Mouse (Mus musculus): ENCODE data around the gene Naa60. TPM values are rescaled to one million over a fixed set of nuclear protein-coding genes. Genes with fewer than 3 reads are reported as not detected.
"Not testable (repeated sequence)": the region's sequence is repeated elsewhere in the genome, so short reads cannot be mapped to it uniquely, and the experiment has no call there.

The Naa60 gene
- 60.0 and 71.0 TPM in 2 replicates for polyA plus RNA-seq (2012; rRNA removed)

DNA sequence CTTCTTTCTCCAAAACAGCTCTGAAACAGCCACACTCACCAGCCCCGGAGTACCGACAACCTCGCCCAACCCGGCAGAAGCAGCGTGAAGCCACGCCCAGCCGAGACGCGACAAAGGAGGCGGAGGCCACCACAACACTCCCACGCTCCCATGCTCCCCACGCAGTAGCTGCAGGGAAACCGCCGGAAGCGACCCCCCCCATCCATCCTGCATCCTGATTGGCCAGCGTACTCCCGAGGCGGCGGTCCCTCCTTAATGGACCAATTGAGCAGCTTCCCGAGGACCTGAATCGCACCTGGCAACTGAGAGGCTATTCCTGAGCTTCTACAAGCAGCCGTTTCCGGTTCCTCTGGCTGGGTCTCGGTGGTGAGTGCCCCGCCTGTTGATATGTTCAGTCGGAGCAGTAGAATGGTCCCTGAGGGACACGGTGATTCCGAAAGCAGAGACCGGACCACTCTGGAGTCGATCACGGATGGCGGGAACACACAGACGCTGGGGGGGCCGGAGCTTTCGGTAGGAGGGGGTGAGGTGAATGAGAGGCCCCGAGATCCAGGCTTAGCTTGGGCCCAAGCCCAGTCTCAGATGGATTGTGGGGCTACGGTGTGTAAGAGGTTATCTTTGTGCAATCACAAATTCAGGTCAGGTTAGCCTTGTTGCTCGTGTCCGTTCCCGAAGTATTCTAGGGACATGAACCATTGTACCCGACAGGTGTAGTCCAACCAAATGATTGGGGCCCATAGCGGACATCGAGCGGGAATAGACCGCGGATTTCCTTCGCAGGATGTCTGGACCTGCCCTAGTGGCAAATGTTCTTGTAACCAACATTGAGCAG is at the start of gene Naa60:
Gene Naa60, plus strand, starts transcription at position 160 of the 832 bp plus-strand sequence.
- WGBS: 3% methylated on average over 47 of the region's 47 CpGs
- peak; percentile 75 for DNase-seq (ENCODE audit: low read depth, low spot score)

DNA sequence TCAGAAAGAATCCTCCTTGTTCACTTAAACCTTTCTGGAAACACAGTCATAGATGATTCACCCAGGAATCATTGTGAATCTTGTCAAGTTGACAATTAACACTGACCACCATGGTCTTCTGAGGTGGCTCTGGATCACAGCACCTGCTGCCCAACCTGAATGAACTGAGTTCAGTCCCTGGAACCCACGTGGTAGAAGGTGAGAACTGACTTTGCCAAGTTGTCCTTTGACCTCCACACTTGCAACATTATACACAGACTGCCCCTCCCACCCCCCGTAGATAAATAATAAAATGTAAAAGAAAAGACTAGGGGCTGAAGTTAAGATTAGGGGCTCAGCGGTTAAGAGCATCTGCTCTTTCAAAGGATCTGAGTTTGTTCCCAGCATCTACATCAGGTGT is 44.2 kb upstream of the Naa60 start:
- DNase-seq (ENCODE audit: low read depth, low spot score): no peak
- 38% methylated on average over 3 of the region's 3 CpGs for WGBS

DNA sequence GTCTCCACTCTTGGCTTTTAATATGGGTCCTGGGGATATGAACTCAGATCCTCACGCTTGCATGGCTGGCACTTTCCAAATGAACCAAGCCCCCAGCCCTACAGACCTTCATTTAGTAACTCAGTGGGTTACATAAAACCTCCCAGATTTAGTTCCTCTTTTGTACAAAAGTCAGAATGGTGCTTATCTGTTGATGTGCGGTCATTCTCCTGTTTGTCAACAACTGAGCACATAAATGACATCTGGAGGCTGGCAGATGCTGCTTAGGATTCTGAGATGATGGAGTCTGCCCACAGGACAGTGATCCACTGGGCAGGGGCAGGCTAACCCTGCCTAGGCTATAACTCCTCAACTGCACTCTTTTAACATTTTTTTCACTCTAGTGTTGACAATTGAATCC is 42.4 kb upstream of the Naa60 start:
- 75% methylated on average over 2 of the region's 2 CpGs for WGBS
- DNase-seq (ENCODE audit: low read depth, low spot score): no peak

DNA sequence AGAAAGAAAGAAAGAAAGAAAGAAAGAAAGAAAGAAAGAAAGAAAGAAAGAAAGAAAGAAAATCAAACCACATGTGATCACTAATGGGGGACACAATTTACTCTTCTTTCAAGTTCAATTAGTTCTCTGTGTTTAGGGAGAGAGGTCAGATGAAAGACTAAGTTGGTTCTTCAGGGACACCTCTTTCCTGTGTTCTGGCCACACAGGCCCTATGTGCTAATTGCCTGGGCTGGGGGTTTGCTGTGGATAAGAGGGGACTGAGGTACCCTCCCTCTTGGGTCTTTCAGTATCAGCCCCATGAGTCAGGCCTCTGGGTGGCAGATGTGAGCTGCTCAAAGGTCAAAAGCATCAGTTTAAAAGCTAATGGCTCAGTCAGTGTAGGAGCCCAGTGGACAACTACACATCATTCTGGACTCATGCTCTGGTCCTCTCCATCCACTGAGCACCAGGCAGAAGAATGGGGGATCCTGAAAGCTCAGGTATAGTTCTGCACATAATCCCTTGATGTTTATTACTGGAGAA is 41.5 kb upstream of the Naa60 start, which contains the start of gene Olfr15:
Gene Olfr15, plus strand, starts transcription at position 291 of the 522 bp plus-strand sequence.
- DNase-seq (ENCODE audit: low read depth, low spot score): no peak

DNA sequence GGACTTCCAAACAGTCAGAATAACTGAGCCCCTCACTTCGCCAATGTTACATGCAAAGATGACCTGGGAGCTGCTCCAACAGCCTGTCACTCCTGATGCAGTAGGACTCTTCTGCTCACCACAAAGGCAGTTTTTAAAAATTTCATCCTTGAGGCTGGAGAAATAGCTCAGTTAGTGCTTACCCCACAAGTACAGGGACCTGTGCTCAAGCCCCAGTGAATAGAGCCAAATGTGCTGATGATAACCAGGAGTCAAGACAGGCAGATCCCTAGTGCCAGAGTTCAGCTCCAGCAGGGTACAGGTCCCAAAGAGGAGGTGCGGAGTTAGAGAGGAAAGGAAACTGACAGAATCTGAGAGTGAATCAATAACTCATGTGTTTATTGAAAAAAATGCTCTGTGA is 36.7 kb upstream of the Naa60 start:
- DNase-seq (ENCODE audit: low read depth, low spot score): no peak
- WGBS: 74% methylated on average over 2 of the region's 2 CpGs

DNA sequence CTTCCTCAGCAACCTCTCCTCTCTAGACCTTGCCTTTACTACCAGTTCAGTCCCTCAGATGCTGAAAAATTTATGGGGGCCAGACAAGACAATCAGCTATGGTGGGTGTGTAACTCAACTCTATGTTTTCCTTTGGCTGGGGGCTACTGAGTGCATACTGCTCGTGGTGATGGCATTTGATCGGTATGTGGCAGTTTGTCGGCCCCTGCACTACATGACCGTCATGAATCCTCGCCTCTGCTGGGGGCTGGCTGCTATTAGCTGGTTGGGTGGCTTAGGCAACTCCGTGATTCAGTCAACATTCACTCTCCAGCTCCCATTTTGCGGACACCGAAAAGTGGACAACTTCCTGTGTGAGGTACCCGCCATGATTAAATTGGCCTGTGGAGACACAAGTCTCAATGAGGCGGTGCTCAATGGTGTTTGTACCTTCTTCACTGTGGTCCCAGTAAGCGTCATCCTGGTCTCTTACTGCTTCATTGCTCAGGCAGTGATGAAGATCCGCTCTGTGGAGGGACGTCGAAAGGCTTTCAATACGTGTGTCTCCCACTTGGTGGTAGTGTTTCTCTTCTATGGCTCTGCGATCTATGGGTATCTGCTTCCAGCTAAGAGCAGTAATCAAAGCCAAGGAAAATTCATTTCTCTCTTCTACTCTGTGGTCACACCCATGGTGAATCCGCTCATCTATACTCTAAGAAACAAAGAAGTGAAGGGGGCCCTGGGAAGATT is 32.9 kb upstream of the Naa60 start:
- 44% methylated on average over 17 of the region's 17 CpGs for WGBS
- DNase-seq (ENCODE audit: low read depth, low spot score): no peak

DNA sequence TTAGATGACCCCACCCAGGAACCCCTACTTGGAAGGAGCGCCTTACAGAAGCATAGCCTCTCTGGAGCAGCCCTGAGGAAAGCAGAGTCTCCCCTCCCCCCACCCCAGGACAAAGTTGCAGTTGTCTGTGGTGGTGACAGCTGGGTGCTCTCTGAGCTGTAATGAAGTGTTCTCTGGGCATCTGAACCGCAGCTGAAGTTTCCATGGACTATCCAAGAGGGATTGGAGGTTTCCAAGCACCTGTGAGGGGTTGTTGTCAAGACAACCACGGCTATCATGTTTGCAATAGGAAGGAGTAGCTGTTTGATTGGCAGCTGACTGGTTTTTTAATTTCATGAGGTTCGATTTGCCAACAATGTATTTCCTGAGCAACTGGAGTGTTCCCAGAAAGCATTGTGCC is 29.2 kb upstream of the Naa60 start:
- no peak for DNase-seq (ENCODE audit: low read depth, low spot score)
- 26% methylated on average over 4 of the region's 4 CpGs for WGBS

DNA sequence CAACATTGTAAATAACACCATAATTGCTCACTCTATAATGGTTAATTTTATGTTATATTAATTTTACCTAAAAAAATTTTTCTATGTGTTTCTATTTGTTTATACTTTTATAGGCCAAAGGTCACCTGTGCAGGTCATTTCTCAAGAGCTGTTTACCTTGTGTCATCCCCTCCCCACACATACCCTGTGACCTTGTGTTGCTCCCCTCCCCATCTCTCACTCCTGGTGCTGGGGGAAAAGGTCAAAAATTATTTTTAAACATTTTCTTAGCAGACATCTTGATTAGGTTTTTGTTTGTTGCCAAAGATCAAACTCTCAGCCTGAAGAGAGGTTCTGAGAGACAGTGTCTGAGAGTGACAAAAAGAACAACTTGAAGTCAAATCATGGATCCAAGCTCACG is 28.4 kb upstream of the Naa60 start:
- WGBS: 59% methylated on average over 1 of the region's 1 CpGs

DNA sequence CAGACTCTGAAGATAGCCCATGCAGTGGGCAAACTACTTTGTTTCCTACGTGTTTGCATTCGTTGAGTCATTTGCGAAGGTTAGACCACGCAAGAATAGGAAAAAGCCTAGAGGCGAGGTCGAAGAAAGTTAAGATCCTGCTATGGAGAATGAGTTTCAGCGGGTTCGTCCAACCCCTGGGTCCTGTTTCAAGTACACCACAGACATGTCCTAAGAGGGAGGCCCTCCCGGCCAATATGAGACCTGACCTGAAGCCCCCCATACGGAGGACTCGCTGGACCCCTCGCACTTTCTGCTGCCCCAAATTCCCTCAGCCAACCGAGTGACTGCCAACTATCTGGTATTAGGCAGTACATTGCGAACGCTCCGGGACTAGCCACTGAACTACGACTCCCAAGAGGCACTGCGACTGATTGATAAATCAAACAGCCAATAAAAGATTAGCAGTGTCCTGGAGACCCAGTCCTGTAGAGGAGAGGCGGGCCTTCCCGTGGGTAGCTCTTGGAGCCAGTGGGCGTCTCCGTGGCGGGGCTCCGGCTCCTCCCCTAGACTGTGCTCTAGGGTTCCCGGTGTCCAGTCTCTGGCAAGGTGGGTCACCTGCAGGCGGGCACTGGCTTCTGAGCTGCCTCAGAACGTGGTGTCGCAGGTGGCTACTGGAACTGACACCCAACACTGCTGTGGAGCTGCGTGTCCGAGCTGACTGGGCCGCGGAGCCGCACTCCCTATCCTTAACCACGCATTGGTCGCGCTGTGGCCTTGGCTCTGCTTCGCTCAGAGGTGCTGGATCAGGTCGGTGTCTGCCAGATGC is 25.3 kb upstream of the Naa60 start, which contains the start of gene Zfp174:
Gene Zfp174, plus strand, starts transcription at position 558 of the 808 bp plus-strand sequence.
- 3% methylated on average over 38 of the region's 38 CpGs for WGBS
- peak; percentile 95 for DNase-seq (ENCODE audit: low read depth, low spot score)

More for the DNA sequence above, 28.4 kb upstream of the Naa60 start:
- no peak for DNase-seq (ENCODE audit: low read depth, low spot score)

DNA sequence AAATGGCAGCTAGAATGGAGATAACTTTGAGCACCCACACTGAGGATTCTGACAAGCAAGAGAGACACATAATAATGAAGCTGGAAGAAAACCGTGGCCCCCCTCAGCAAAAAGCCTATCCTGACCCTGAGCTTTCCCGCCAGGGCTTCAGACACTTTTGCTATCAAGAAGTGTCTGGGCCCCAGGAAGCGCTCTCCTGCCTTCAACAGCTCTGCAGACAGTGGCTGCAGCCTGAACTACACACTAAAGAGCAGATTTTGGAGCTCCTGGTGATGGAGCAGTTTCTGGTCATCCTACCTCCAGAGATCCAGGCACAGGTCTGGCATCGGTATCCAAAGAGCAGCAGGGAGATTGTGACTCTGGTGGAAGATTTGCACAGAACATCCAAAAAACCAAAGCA is 24.3 kb upstream of the Naa60 start:
- 78% methylated on average over 4 of the region's 4 CpGs for WGBS
- no peak for DNase-seq (ENCODE audit: low read depth, low spot score)

DNA sequence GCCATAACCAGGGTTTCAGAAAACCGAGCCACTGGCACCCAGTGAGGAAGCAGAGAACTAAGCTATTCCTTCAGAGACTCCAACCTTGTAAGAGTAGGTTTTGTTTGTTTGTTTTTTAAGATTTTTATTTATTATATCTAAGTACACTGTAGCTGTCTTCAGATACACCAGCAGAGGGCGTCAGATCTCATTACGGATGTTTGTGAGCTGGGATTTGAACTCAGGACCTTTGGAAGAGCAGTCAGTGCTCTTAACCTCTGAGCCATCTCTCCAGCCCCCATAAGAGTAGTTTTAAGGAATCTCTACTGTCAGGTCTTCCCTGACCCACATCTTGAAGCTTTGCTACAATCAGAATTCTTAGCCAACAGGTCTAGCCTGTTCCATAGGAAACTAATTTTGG is 23.8 kb upstream of the Naa60 start:
- WGBS: 79% methylated on average over 3 of the region's 3 CpGs
- DNase-seq (ENCODE audit: low read depth, low spot score): no peak

DNA sequence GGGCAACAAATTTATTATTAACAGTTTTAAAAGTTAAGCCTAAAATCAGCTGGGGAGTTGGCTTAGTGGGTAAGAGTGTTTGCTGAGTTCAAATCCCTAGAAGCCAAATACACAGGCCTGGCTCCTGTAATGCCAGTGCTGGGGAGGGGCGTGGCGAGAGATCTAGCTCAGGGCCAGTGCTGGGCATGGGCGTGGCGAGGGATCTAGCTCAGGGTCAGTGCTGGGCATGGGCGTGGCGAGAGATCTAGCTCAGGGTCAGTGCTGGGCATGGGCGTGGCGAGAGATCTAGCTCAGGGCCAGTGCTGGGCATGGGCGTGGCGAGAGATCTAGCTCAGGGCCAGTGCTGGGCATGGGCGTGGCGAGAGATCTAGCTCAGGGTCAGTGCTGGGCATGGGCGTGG is 20.9 kb upstream of the Naa60 start:
- WGBS: 72% methylated on average over 13 of the region's 13 CpGs

DNA sequence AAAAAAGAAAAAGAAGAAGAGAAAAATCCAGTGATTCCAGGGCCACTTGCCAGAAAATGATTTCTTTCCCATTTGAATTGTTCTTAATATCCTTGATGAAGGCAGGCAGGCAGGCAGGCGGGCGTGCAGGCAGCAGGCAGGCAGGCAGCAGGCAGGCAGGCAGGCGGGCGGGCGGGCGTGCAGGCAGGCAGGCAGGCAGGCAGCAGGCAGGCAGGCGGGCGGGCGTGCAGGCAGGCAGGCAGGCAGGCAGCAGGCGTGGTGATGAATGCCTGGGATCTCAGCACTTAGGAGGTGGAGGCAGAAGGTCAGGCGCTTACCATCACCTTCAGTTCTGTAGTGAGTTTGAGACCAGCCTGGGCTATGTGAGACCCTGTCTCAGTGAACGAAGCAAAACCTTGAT is 19.6 kb upstream of the Naa60 start:
- WGBS: 71% methylated on average over 12 of the region's 12 CpGs
- DNase-seq (ENCODE audit: low read depth, low spot score): no peak

More for the DNA sequence above, 20.9 kb upstream of the Naa60 start:
- DNase-seq (ENCODE audit: low read depth, low spot score): not testable (repeated sequence)

DNA sequence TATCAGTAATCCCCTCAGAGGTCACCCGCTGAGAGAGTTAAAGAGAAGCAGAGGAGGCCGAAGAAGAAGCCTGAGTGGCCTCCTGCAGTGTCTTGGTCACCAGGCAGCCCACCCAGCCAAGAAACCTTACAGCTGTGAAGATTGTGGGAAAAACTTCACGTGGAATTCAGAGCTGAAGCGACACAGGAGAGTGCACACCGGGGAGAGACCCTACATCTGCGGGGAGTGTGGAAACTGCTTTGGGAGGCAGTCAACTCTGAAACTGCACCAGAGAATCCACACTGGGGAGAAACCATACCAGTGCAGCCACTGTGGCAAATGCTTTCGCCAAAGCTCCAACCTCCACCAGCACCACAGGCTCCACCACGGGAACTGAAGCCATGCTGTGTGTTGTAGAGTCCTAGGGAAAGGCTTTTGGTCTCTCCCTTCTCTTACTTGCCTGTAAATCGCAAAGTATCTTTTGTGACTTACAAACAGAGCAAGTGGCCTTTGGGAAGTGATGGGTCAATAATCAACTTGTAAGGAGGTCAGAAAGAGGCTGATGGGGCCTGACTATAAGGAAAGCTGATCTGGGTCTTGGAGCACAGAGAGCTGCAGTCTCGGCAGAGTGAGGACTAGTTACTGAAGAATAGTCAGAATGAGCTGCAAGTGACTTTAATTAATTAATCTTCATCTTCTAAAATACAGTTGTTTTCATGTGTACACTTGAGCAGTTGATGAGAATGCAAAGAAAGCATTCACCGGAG is 17.6 kb upstream of the Naa60 start:
- WGBS: 79% methylated on average over 11 of the region's 11 CpGs
- DNase-seq (ENCODE audit: low read depth, low spot score): no peak

DNA sequence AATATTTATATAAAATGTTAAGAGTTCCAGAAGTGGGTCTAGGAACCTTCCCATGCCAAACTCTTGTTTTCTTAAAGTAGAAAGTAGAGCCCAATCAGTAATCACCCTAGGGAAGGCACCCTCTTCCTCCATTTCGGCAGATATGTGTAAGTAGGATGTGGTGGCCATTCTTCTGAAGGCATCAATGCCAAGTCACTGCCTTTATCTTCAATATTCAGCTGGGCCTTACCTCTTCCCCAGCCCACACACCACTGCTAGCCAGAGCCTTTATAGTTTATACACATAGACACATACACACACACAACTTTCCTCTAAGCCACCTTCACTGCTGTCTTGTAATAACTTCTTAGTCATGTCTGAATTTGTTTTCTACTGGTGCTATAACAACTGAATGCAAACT is 16.4 kb upstream of the Naa60 start:
- DNase-seq (ENCODE audit: low read depth, low spot score): no peak
- WGBS: 63% methylated on average over 1 of the region's 1 CpGs

DNA sequence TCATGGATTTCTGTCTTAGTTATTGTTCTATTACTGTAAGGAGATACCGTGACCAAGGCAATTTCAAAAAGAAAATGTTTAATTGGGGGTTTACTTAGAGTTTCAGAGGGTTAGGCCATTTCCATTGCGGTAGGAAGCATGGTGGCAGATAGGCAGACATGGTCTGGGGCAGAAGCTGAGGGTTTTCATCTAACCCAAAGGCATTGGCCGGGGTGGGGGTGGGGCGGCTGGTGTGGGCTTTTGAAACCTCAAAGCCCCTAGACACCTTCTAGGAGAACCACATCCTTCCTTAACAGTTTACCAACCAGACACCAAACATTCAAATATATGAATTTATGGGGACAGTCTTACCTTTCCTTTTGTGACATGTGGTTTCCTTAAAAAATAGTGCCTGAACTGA is 12.9 kb upstream of the Naa60 start:
- WGBS: 91% methylated on average over 4 of the region's 4 CpGs
- no peak for DNase-seq (ENCODE audit: low read depth, low spot score)

DNA sequence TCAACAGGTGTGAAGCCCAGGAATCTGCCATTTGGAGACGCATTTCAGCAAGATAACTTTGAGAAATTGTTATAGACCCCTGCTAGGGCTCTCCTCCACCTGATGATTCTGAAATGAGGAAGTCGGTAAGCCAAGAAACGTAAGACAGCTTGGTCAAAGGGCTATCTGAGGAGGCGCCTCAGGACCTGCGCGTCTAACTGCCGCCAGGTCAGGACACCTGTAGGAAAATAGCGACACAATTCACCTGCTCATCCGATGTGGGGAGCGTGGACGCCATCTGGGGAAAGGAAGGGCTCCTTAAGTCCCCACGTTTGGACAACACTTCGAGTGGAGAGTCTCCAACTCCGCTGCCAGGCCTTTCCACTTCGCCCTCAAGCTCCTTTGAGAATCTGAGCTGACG is 360 bp upstream of the Naa60 start:
- DNase-seq (ENCODE audit: low read depth, low spot score): no peak
- WGBS: 2% methylated on average over 16 of the region's 16 CpGs

DNA sequence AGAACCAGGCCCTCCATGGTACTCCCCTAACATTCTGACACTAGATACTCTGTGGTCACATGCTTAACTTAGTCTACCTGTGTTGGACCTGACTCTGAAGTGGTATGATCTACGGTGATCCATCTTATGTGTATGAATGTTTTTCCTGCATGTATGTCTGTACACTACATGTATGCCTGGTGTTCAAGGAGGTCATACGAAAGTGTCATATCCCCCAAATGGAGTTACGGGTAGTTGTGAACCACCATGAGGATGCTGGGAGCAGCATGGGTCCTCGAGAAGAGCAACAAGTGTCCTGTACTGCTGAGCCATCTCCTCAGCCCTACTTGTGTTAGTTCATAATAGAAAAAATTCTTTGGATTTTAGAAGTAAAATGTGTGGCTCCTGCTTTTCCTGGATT is 4.2 kb downstream of the Naa60 start:
- no peak for DNase-seq (ENCODE audit: low read depth, low spot score)
- 92% methylated on average over 4 of the region's 4 CpGs for WGBS

Measured in large intestine, adult 2 months (tissue).